Mouse (Mus musculus): Measurements from ENCODE around the gene A630089N07Rik. TPM values are rescaled to one million over a fixed set of nuclear protein-coding genes. Genes with fewer than 3 reads are reported as not detected.

The A630089N07Rik gene
- 2.8 and 3.8 TPM in 2 replicates for polyA plus RNA-seq (2015; fragmentation: Nextera tagmentation; extraction: Ambion mirVana)

DNA sequence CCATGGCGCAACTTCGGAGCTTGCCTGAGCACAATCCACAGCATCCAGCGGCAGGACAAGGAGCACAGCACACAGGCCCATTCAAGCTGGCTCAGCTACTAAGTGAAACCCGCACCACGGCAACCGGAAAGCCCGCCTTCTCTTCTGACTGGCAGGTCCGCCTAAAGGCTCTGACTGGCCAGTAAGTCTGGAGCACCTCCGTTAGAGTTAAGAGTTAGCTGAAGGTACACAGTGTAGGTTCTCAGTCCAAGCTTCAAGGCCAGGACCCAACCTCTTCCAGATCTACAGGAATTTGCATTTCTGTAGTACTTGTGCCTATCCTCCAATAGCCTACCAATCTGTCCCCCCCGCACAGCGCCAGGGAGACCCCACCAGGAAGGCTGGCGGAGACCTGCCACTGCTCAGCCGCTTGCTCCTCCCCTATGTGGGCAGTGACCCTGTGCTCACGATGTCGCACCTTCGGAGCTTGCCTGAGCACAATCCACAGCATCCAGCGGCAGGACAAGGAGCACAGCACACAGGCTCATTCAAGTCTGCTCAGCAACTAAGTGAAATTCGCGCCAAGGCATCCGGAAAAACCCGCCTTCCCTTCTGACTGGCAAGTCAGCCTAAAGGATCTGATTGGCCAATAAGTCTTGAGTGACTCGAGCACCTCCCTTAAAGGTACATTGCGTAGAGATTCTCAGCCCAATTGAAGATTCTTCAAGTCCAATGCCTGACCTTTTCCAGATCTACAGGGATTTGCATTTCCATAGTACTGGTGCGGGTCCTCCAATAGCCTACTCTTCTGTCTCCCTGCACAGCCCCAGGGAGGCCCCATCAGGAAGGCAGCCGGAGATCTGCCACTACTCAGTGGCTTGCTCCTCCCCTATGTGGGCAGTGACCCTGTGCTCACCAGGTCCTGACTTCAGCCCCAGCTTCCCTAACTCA, at the start of gene A630089N07Rik:
Gene A630089N07Rik (minus strand): TSS at position 562 of the 930 bp plus-strand sequence.

DNA sequence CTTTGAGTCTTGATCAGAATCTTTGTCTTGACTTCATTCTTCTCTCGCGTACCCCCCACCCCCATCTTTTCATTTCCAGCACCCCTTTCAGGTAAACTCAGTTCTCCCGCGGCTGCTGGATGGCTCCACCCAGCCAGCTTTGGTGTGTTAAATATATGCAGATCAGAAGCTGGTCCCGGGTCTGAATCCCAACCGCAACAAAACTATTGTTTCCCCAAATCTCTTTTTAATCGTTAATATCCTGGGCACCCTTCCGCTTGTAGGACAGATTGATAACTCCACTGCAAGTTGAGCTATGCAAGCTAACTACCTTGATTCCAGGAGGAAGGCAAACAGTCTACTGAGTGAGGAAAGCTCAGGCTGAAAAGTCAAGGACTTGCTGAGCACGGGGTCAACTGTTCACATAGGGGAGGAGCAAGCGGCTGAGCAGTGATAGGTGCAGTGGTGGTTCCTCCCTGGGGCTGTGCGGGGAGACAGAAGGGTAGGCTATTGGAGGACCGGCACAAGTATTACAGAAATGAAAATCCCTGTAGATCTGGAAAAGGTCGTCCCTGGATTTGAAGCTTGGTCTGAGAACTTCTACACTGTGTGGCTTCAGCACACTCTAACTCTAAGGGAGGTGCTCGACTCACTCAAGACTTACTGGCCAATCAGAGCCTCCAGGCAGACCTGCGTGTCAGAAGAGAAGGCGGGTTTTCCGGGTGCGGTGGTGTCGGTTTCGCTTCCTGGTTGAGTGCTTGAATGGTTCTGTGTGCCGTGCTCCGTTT, 85.5 kb downstream of the A630089N07Rik start, which contains the start of gene B230307C23Rik:
Gene B230307C23Rik (plus strand): TSS at position 700 of the 767 bp plus-strand sequence.

DNA sequence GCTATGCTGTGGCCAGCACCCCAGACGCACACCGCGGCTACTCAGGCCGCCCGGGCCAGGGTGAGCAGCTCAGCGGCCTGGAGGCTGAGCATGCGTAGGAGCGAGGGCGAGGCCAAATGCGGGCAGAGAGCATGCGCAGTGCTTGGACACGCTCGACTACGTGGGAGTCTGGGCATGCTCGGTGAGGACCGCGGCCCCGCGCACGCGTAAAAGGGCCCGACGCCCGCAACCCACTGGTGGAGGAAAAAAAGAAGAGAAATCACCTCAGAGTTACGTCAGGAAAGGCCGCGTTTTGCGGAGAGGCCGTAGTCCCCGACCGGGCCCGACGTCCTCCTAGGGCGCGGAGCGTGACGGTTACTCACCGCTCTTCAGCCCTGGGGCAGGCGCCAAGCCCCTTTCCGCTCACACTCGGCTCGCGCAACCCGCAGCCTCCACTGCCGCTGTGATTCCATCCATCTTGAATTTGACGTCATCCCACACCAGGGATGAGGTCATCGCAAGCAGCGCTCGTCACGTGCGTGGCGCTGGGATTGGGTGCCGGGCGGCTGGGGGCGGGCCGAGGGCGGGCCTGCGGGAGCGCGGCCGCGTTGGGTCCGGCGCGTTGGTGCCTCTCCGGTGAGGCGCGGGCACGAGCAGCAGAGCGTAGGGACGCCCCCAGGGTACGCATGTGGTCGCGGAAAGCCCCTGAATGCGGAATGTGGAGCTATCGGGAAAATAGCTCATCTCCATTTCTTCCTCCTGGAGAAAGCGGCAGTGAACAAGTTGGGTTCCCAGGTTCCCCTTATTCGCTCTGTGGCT, 119.9 kb downstream of the A630089N07Rik start, which contains the start of the genes C2cd2 and Zbtb21:
Gene C2cd2 (minus strand): TSS at position 448 of the 798 bp plus-strand sequence.
Gene Zbtb21 (minus strand): TSS at position 472 of the 798 bp plus-strand sequence.

Other genes with a start within 250 kb of the A630089N07Rik start
- gene Prdm15, start 230.6 kb downstream of the A630089N07Rik start, polyA plus RNA-seq (2015; fragmentation: Nextera tagmentation; extraction: Ambion mirVana), result 2.2 and 3.0 TPM in 2 replicates
- 24.5 and 25.3 TPM in 2 replicates for gene C2cd2, start 119.9 kb downstream of the A630089N07Rik start, polyA plus RNA-seq (2015; fragmentation: Nextera tagmentation; extraction: Ambion mirVana)
- gene Zbtb21, start 119.8 kb downstream of the A630089N07Rik start, polyA plus RNA-seq (2015; fragmentation: Nextera tagmentation; extraction: Ambion mirVana), result 4.6 and 5.4 TPM in 2 replicates
- 14.6 TPM in 2 replicates for gene B230307C23Rik, start 85.1 kb downstream of the A630089N07Rik start, polyA plus RNA-seq (2015; fragmentation: Nextera tagmentation; extraction: Ambion mirVana)